Mouse (Mus musculus) MEL (cell line): ENCODE measurements around the gene 1110051M20Rik. TPM values are rescaled to one million over a fixed set of nuclear protein-coding genes. Genes with fewer than 3 reads are reported as not detected.

ENCODE experiments used
- DNase-seq: peaks from one replicate; pipeline ENCODE4 v3.0.0; 2011; ENCODE audit warnings: low read depth, low spot score
- H3K27ac ChIP-seq: 2 replicates; pipeline ENCODE4 v1.5.1; 2012; ENCODE audit warnings: low read depth, mild to moderate bottlenecking, control low read depth, low read length, moderate library complexity; ENCODE audit not compliant: control insufficient read depth
- H3K27me3 ChIP-seq, 2 experiments: fragments of 150-350 bp in 1 of 2; sonication (generic) in 1 of 2; 2 replicates each; pipeline ENCODE4 v1.6.1; 2012; ENCODE audit warnings: low read length in 2 of 2, mild to moderate bottlenecking in 2 of 2, improper control_type of control experiment in 1 of 2, moderate library complexity in 1 of 2; ENCODE audit not compliant: insufficient read depth in 2 of 2, control insufficient read depth in 1 of 2
- H3K36me3 ChIP-seq, 2 experiments: 2 replicates each; pipeline ENCODE4 v1.6.1; 2012 to 2014; ENCODE audit warnings: low read length in 2 of 2, improper control_type of control experiment in 1 of 2, inconsistent platforms in 1 of 2, mild to moderate bottlenecking in 1 of 2; ENCODE audit not compliant: insufficient read depth in 2 of 2, control insufficient read depth in 1 of 2
- H3K4me1 ChIP-seq, 2 experiments: fragments of 150-350 bp in 1 of 2; sonication (generic) in 1 of 2; 2 replicates each; pipeline ENCODE4 v1.6.1; 2012; ENCODE audit warnings: low read length in 2 of 2, improper control_type of control experiment in 1 of 2, mild to moderate bottlenecking in 1 of 2; ENCODE audit not compliant: insufficient read depth in 2 of 2, control insufficient read depth in 1 of 2
- H3K4me3 ChIP-seq, 2 experiments: fragments of 150-350 bp in 1 of 2; sonication (generic) in 1 of 2; 2 replicates each; pipeline ENCODE4 v1.5.1; 2012; ENCODE audit warnings: low read depth in 2 of 2, low read length in 2 of 2, mild to moderate bottlenecking in 2 of 2, moderate library complexity in 2 of 2, control low read depth in 1 of 2, improper control_type of control experiment in 1 of 2; ENCODE audit not compliant: control insufficient read depth in 1 of 2, insufficient read depth in 1 of 2
- H3K79me2 ChIP-seq: 2 replicates; pipeline ENCODE4 v1.6.1; 2012; ENCODE audit warnings: mild to moderate bottlenecking, low read length, moderate library complexity; ENCODE audit not compliant: control insufficient read depth, poor library complexity, insufficient read depth
- H3K9ac ChIP-seq: 2 replicates; pipeline ENCODE4 v1.6.1; 2012; ENCODE audit warnings: low read depth, mild to moderate bottlenecking, control low read depth, low read length, moderate library complexity; ENCODE audit not compliant: control insufficient read depth, poor library complexity, severe bottlenecking
- H3K9me3 ChIP-seq: fragments of 150-350 bp; sonication (generic); replicated peaks from 2 replicates; pipeline ENCODE4 v1.6.1; 2012; ENCODE audit warnings: mild to moderate bottlenecking, low read length, improper control_type of control experiment, moderate library complexity; ENCODE audit not compliant: insufficient read depth
- BHLHE40 ChIP-seq: IDR thresholded peaks from 2 replicates; pipeline ENCODE4 v1.6.1; 2012; ENCODE audit warnings: low read depth, mild to moderate bottlenecking, inconsistent platforms, low read length, improper control_type of control experiment, borderline replicate concordance
- CHD2 ChIP-seq: IDR thresholded peaks from 2 replicates; pipeline ENCODE4 v1.6.1; 2011; ENCODE audit warnings: low read length, improper control_type of control experiment
- EP300 ChIP-seq, 2 experiments: IDR thresholded peaks; 2 replicates each; pipeline ENCODE4 v1.6.1; 2011; ENCODE audit warnings: improper control_type of control experiment in 2 of 2, low read length in 2 of 2, low read depth in 1 of 2, mild to moderate bottlenecking in 1 of 2
- GABPA ChIP-seq: IDR thresholded peaks from 2 replicates; pipeline ENCODE4 v1.6.1; 2012; ENCODE audit warnings: low read depth, mild to moderate bottlenecking, inconsistent platforms, low read length, improper control_type of control experiment, moderate library complexity
- GATA1 ChIP-seq: IDR thresholded peaks from 2 replicates; pipeline ENCODE4 v1.6.1; 2011; ENCODE audit warnings: low read depth, low read length, improper control_type of control experiment
- JUND ChIP-seq: IDR thresholded peaks from 2 replicates; pipeline ENCODE4 v1.6.1; 2011; ENCODE audit warnings: low read depth, mild to moderate bottlenecking, improper control_type of control experiment, low read length
- MAZ ChIP-seq: IDR thresholded peaks from 2 replicates; pipeline ENCODE4 v1.6.1; 2012; ENCODE audit warnings: low read depth, mild to moderate bottlenecking, inconsistent platforms, low read length, improper control_type of control experiment
- MYB ChIP-seq: IDR thresholded peaks from 2 replicates; pipeline ENCODE4 v1.6.1; 2011; ENCODE audit warnings: mild to moderate bottlenecking, low read depth, low read length, improper control_type of control experiment
- MYC ChIP-seq: IDR thresholded peaks from 2 replicates; pipeline ENCODE4 v1.6.1; 2011; ENCODE audit warnings: low read depth, mild to moderate bottlenecking, low read length, improper control_type of control experiment, moderate library complexity
- POLR2A ChIP-seq, 2 experiments: IDR thresholded peaks; 2 replicates each; pipeline ENCODE4 v1.6.1; 2011 to 2012; ENCODE audit warnings: low read length in 2 of 2, mild to moderate bottlenecking in 2 of 2, control low read depth in 1 of 2, improper control_type of control experiment in 1 of 2, low read depth in 1 of 2, moderate library complexity in 1 of 2; ENCODE audit not compliant: control insufficient read depth in 1 of 2, insufficient read depth in 1 of 2, poor library complexity in 1 of 2
- POLR2AphosphoS2 ChIP-seq: IDR thresholded peaks from 2 replicates; pipeline ENCODE4 v1.6.1; 2011; ENCODE audit warnings: low read length, improper control_type of control experiment
- TAL1 ChIP-seq: IDR thresholded peaks from 2 replicates; pipeline ENCODE4 v1.6.1; 2012; ENCODE audit warnings: mild to moderate bottlenecking, inconsistent platforms, low read length, moderate library complexity, mixed read lengths
- TBP ChIP-seq: IDR thresholded peaks from 2 replicates; pipeline ENCODE4 v1.8.0; 2011; ENCODE audit warnings: low read depth, low read length, improper control_type of control experiment
- TCF12 ChIP-seq: IDR thresholded peaks from 2 replicates; pipeline ENCODE4 v1.6.1; 2014; ENCODE audit warnings: low read depth, mild to moderate bottlenecking, inconsistent platforms, low read length, improper control_type of control experiment, moderate library complexity
- ZMIZ1 ChIP-seq: IDR thresholded peaks from 2 replicates; pipeline ENCODE4 v1.6.1; 2012; ENCODE audit warnings: low read depth, mild to moderate bottlenecking, inconsistent platforms, low read length, improper control_type of control experiment, moderate library complexity
- ZNF384 ChIP-seq: IDR thresholded peaks from 2 replicates; pipeline ENCODE4 v1.6.1; 2012; ENCODE audit warnings: low read depth, mild to moderate bottlenecking, inconsistent platforms, low read length, improper control_type of control experiment
- polyA plus RNA-seq, 2 experiments: library from polyadenylated mRNA; stranded (reverse) in 1 of 2; unstranded in 1 of 2; fragments of >175 nt in 1 of 2; fragments of >200 nt in 1 of 2; gene quantifications; 2 replicates each; pipeline versions ENCODE4 v1.2.1 to v1.2.4; 2012; ENCODE audit warnings: low replicate concordance in 2 of 2, low read depth in 1 of 2; ENCODE audit not compliant: insufficient read length in 2 of 2, insufficient read depth in 1 of 2, missing spikeins in 1 of 2
- total RNA-seq: library from RNA; depleted of rRNA; stranded (reverse); fragments of 300-350 nt; gene quantifications from 2 replicates; pipeline ENCODE4 v1.2.3, GENCODE M21; 2012

The 1110051M20Rik gene
- total and polyA plus RNA-seq, 3 experiments, result 23.0 to 23.3 TPM; not detected in 1

DNA sequence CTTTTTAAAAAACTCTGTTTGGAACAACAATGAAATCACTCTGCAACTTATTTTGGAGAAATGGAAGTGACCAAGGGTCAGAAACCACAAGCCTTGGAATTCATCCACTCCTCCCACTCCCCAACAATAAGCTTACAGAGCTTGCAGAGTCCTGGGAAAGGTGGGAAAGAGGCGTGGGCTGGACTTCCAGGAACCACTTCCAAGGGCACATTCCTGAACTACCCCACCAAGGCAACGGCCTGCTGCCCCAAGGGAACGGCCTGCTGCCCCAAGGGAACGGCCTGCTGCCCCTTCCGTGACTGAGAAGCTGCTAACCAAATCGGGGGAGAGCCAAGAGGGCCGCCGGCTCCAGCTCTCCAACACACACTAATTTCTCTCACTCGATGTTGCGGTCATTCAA is 5.2 kb downstream of the 1110051M20Rik start:
- DNase-seq, result no peak
- Histone ChIP-seq H3K4me1 (peaks cover 0 to 5% of the 10 kb centered on the region in 2 experiments; a peak in 2 of 4 replicates), H3K36me3 (no peaks in the 10 kb centered on the region; a peak in 1 of 4 replicates), H3K79me2 (no peaks in the 10 kb centered on the region), H3K27ac (no peak overlapping the region), H3K4me3 (no peak overlapping the region), H3K9ac (no peak overlapping the region), H3K27me3 (no peaks in the 10 kb centered on the region), H3K9me3 (no peaks in the 10 kb centered on the region)
- TF ChIP-seq ZNF384 (no peak), TCF12 (no peak), MYC (no peak), POLR2A (IDR thresholded peaks at IDR 0.05; ENCODE audit: control insufficient read depth in 1 of 2, insufficient read depth in 1 of 2, low read depth in 1 of 2, low read length in 2 of 2, poor library complexity in 1 of 2) (no peak)

DNA sequence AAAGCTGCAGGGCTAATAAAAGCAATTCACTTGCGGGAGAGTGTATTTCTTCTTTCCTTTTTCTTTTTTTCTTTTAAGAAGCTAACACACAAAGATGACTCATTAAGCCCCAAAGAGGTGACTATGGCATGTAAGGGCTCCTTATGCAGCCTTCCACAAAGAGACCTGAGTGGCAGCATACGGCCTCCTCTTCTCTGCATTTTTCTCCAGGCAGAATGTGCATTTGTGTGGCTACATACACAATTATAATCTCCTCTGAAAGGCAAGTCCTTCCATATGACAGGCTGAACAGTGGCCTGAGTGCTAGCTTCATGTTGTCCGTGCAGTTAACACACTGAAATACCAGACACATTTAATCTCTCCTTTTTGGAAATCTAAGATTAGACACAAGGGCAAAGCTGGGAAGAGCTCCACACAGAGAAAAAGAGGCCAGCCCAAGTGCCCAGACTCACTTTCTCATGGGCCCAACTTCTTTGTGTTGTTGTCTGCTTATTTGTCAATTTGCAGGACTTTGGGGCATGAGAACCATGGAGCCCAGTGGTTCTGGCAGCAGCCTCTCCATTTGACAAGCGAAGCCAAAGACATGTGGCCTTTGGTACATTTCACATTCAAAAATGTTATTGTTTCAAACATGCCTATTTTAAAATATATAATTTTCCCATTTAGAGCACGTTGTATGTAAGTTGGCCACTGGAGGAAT is 7.2 kb downstream of the 1110051M20Rik start:
- H3K36me3 ChIP-seq, result no peaks in the 10 kb centered on the region; a peak in 1 of 4 replicates
- TF ChIP-seq MYB (no peak), EP300 (IDR thresholded peaks at IDR 0.05; ENCODE audit: low read depth in 1 of 2, low read length in 2 of 2) (no peak), CHD2 (no peak), TAL1 (no peak), GABPA (no peak), JUND (no peak), TBP (no peak), GATA1 (no peak), MAZ (no peak), POLR2AphosphoS2 (no peak), ZMIZ1 (no peak), BHLHE40 (no peak)
- no peak overlapping the region for H3K27ac ChIP-seq
- no peak for DNase-seq
- no peaks in the 10 kb centered on the region for H3K9me3 ChIP-seq
- H3K27me3 ChIP-seq, result no peaks in the 10 kb centered on the region
- H3K4me1 ChIP-seq, result peaks cover 0 to 2% of the 10 kb centered on the region in 2 experiments; a peak in 1 of 4 replicates
- H3K9ac ChIP-seq, result no peak overlapping the region
- H3K4me3 ChIP-seq, result no peak overlapping the region
- no peaks in the 10 kb centered on the region for H3K79me2 ChIP-seq
